Mouse (Mus musculus): ENCODE data around the gene Tax1bp3.

DNA sequence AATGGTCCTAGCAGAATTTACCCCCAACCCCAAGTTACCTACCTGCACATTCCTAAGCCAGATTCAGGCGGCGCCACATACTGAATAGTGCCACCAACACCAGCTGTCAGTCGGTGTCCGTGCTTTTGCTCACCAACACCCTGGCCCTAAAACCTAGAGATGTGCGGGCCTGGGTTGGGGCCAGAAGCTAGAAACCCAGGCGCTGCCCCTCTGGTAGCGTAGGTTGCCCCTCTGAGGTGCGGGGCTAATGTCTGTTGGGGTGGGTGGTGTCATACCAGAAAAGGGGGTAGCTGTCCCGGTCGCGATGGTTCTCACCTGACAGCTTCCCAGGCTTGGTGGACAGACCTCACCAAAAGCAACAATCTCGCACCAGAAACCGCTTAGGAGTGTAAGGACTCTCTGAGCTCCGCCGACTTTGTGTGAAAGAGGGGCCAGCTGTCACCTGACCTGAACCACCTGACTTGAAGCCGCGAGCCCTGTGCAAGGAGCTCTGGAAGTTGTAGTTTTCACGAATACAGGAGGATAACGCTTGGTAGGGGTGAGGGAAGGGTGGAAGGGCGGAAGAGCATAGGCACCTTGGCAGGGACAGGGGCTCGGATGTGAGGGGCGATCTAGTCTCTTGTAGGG lies 21.8 kb downstream of the Tax1bp3 start, which contains the start of gene Ctns:
- TF ChIP-seq CTCF (conservative IDR thresholded peaks at IDR 0.05; ENCODE audit: insufficient read depth, insufficient read length, low read depth, low read length), result no peak
- no peak for TF ChIP-seq POLR2A (IDR thresholded peaks at IDR 0.05; ENCODE audit: low read depth, low read length)

All from kidney, adult 2 months (tissue).